Mouse (Mus musculus): Measurements from ENCODE around the gene Clic4. TPM values are rescaled to one million over a fixed set of nuclear protein-coding genes. Genes with fewer than 3 reads are reported as not detected.

The Clic4 gene
- total RNA-seq (2023): 11.3 TPM

GRCm38 (mm10) chr4:135272640-135273306 lies at the start of gene Clic4:
Clic4 (minus strand) TSS chr4:135272814.

Other genes with a start within 250 kb of the Clic4 start
- 126 TPM for gene Runx3, start 152.2 kb downstream of the Clic4 start, total RNA-seq (2023)
- gene Srrm1, start 80.5 kb upstream of the Clic4 start, total RNA-seq (2023): 346 TPM
- gene Ncmap, start 125.4 kb upstream of the Clic4 start, total RNA-seq (2023): 1.4 TPM
- 29.8 TPM for gene Rcan3, start 161.0 kb upstream of the Clic4 start, total RNA-seq (2023)
- gene Stpg1, start 222.0 kb upstream of the Clic4 start, total RNA-seq (2023): not detected
- gene Nipal3, start 222.2 kb upstream of the Clic4 start, total RNA-seq (2023): 51.7 TPM